Mouse (Mus musculus): ENCODE results near the gene Mto1. TPM values are rescaled to one million over a fixed set of nuclear protein-coding genes. Genes with fewer than 3 reads are reported as not detected.
"Not testable (repeated sequence)": the region's sequence is repeated elsewhere in the genome, so short reads cannot be mapped to it uniquely, and the experiment has no call there.

Mto1 gene
- total RNA-seq, 1 experiment from 2014 or later: 29.5 TPM

GRCm38 (mm10) chr9:78506002-78506721 lies 58.2 kb downstream of the Mto1 start:
- DNase-seq: no peak

GRCm38 (mm10) chr9:78506722-78507077 lies 58.7 kb downstream of the Mto1 start:
- DNase-seq: no peak

- peak; percentile 36 for DNase-seq
Measured at GRCm38 (mm10) chr9:78508106-78508786, 60.2 kb downstream of the Mto1 start.

- no peak for DNase-seq
Measured at GRCm38 (mm10) chr9:78511705-78512104, 63.7 kb downstream of the Mto1 start.

- DNase-seq: peak; percentile 71
Measured at GRCm38 (mm10) chr9:78513776-78514500, 65.9 kb downstream of the Mto1 start.

- DNase-seq: no peak
Measured at GRCm38 (mm10) chr9:78514681-78515080, 66.7 kb downstream of the Mto1 start.

GRCm38 (mm10) chr9:78516125-78516524 lies 68.1 kb downstream of the Mto1 start:
- DNase-seq: no peak

- not testable (repeated sequence) for DNase-seq
Measured at GRCm38 (mm10) chr9:78517237-78517636, 69.2 kb downstream of the Mto1 start.

GRCm38 (mm10) chr9:78520127-78520779 lies 72.2 kb downstream of the Mto1 start:
- DNase-seq: peak; percentile 71

GRCm38 (mm10) chr9:78520780-78521601 lies 73.0 kb downstream of the Mto1 start:
- DNase-seq: peak; percentile 84

GRCm38 (mm10) chr9:78521689-78522088 lies 73.7 kb downstream of the Mto1 start:
- peak; percentile 52 for DNase-seq

Small RNA genes lying within 50 kb of the gene (microRNA-seq; reads per million reads assigned to microRNA genes)
- gene Gm26377: 0 reads per million in 2 experiments

Other genes with a start within 250 kb of the Mto1 start
- gene Gsta1, start 217.6 kb upstream of the Mto1 start, total RNA-seq (2021): not detected in 2 replicates
- not detected in 2 replicates for gene Gm3776, start 191.1 kb upstream of the Mto1 start, total RNA-seq (2021)
- not detected in 2 replicates for gene Gm10639, start 158.3 kb upstream of the Mto1 start, total RNA-seq (2021)
- gene Omt2a, start 133.4 kb upstream of the Mto1 start, total RNA-seq (2021): not detected in 2 replicates
- not detected in 2 replicates for gene Omt2b, start 120.6 kb upstream of the Mto1 start, total RNA-seq (2021)
- 3.3 TPM in 1 of 2 replicates, not detected in the other for gene Gsta2, start 92.4 kb upstream of the Mto1 start, total RNA-seq (2021)
- gene Dppa5a, start 80.0 kb upstream of the Mto1 start, total RNA-seq (2021): not detected in 2 replicates
- not detected in 2 replicates for gene Ooep, start 69.5 kb upstream of the Mto1 start, total RNA-seq (2021)
- 0.15 TPM in 1 of 2 replicates, not detected in the other for gene Ddx43, start 52.4 kb upstream of the Mto1 start, total RNA-seq (2021)
- 1.4 and 1.6 TPM in 2 replicates for gene Cgas, start 5.0 kb upstream of the Mto1 start, total RNA-seq (2021)
- 0.56 TPM in 1 of 2 replicates, not detected in the other for gene Gm17324, start 578 bp downstream of the Mto1 start, total RNA-seq (2021)
- 6,863 and 7,423 TPM in 2 replicates for gene Eef1a1, start 40.9 kb downstream of the Mto1 start, total RNA-seq (2021)
- 11.5 and 12.1 TPM in 2 replicates for gene Slc17a5, start 139.8 kb downstream of the Mto1 start, total RNA-seq (2021)
- 2.2 and 3.5 TPM in 2 replicates for gene Cd109, start 167.3 kb downstream of the Mto1 start, total RNA-seq (2021)

All from adrenal gland, postnatal 14 days (tissue).